Mouse (Mus musculus): ENCODE measurements around the gene Adam12. TPM values are rescaled to one million over a fixed set of nuclear protein-coding genes. Genes with fewer than 3 reads are reported as not detected.

Adam12 gene
- polyA plus RNA-seq, 1 experiment from 2014 or later = 3.1 TPM

DNA sequence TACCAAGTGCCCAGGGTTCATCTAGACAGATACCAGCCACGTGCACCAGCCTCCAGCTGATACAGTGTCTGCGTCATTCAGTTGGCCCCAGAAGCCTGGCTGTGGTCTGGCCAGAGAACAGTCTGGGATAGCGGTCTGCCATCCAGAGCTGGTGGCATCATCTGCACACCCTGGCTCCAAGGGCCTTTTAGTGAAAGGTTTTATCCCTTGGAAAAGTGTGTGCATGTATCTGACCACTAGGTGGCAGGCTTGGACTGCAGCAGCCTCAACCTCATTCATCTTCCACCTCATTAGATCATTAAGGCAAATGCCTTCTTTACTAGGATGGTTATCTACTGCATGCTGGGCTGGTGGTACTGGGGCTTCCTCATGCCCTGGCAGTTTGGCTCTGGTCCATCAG is 375.7 kb downstream of the Adam12 start:
- ATAC-seq (ENCODE audit: low FRiP score) = peak; percentile 53; the same call in 1 of the 2 replicates
- no peak overlapping the region for H3K9ac ChIP-seq (ENCODE audit: low read depth, low read length)
- no peaks in the 10 kb centered on the region for H3K9me3 ChIP-seq (ENCODE audit: control insufficient read depth, low read length)
- H3K4me2 ChIP-seq (replicated peaks; ENCODE audit: low read depth, low read length) = no peak overlapping the region
- H3K4me1 ChIP-seq (replicated peaks; ENCODE audit: control insufficient read depth, insufficient read depth, low read length) = no peaks in the 10 kb centered on the region
- DNase-seq (ENCODE audit: low spot score) = peak; percentile 86
- no peaks in the 10 kb centered on the region for H3K36me3 ChIP-seq (ENCODE audit: control insufficient read depth, insufficient read depth, low read length)
- 19% methylated on average over 3 of the region's 3 CpGs for WGBS
- no peaks in the 10 kb centered on the region for H3K27me3 ChIP-seq (ENCODE audit: control insufficient read depth, insufficient read depth, low read length)
- no peak overlapping the region for H3K27ac ChIP-seq (ENCODE audit: low read depth, low read length)
- no peak overlapping the region for H3K4me3 ChIP-seq (ENCODE audit: low read depth, low read length)

DNA sequence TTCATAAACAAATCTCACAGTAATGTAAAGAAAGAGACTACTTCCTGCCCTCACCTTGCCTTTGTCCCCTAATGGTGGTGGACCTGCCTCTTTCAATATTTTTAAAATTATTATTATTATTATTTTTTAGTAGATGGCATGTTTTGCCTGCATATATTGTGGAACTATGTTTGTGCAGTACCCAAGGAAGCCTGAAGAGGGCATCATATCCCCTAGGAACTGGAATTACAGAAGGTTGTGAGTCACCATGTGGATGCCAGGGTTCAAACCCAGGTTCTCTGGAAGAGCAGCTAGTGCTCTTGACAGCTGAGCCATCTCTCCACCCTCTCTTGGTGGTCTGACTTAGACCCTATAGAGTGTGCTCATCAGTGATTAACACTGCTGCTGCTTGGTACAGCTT is 381.2 kb downstream of the Adam12 start:
- ATAC-seq (ENCODE audit: low FRiP score) (no peak), DNase-seq (ENCODE audit: low spot score) (peak; percentile 6)
- H3K4me1 ChIP-seq (replicated peaks; ENCODE audit: control insufficient read depth, insufficient read depth, low read length) = no peaks in the 10 kb centered on the region
- H3K4me2 ChIP-seq (replicated peaks; ENCODE audit: low read depth, low read length) = no peak overlapping the region
- no peak overlapping the region for H3K9ac ChIP-seq (ENCODE audit: low read depth, low read length)
- no peak overlapping the region for H3K4me3 ChIP-seq (ENCODE audit: low read depth, low read length)
- no peaks in the 10 kb centered on the region for H3K36me3 ChIP-seq (ENCODE audit: control insufficient read depth, insufficient read depth, low read length)
- H3K27me3 ChIP-seq (ENCODE audit: control insufficient read depth, insufficient read depth, low read length) = no peaks in the 10 kb centered on the region
- H3K9me3 ChIP-seq (ENCODE audit: control insufficient read depth, low read length) = no peaks in the 10 kb centered on the region
- no peak overlapping the region for H3K27ac ChIP-seq (ENCODE audit: low read depth, low read length)

DNA sequence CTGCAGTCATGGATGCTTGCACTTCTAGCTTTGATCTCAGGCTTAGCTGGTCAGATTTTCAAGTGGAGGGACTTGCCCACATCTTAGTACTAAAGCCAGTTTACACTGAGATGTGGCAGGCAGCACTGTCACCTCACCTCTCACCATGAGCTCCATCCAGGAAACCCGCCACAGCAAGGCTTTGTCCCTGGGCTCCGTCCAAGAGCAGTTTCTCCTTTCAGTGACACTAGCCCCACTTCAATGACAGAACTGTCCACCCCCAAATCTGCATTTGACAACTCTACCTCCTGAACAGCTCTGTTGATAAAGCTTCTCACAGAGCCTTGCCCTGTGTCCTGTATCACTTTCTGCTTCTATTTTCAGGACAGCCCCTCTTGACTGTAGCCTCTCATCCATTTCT is 383.8 kb downstream of the Adam12 start:
- Histone ChIP-seq H3K27ac (ENCODE audit: low read depth, low read length) (no peak overlapping the region), H3K9ac (ENCODE audit: low read depth, low read length) (no peak overlapping the region), H3K9me3 (ENCODE audit: control insufficient read depth, low read length) (no peaks in the 10 kb centered on the region), H3K36me3 (ENCODE audit: control insufficient read depth, insufficient read depth, low read length) (no peaks in the 10 kb centered on the region), H3K4me1 (replicated peaks; ENCODE audit: control insufficient read depth, insufficient read depth, low read length) (no peaks in the 10 kb centered on the region), H3K27me3 (ENCODE audit: control insufficient read depth, insufficient read depth, low read length) (no peaks in the 10 kb centered on the region), H3K4me3 (ENCODE audit: low read depth, low read length) (no peak overlapping the region), H3K4me2 (replicated peaks; ENCODE audit: low read depth, low read length) (no peak overlapping the region)
- 62% methylated on average over 2 of the region's 2 CpGs for WGBS
- DNase-seq (ENCODE audit: low spot score) (no peak), ATAC-seq (ENCODE audit: low FRiP score) (no peak)

DNA sequence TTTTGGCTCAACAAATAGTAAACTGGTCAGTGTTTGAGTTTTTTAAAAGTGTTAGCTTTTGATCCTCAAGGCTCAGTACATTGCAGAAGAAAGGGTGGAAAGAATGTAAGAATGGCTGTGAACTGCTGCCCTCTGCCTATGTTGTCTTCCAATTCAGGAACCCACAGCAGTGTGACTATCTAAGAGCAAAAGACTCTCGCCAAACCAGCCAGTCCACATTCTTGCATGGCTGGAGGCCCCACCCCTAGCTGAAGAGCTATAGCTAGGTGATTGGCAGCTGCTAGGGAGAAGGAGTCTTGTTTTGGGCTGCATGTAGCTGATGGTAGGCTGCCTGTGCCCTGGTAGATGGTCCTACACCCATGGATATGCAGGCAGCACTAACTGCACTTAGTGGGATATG is 384.8 kb downstream of the Adam12 start:
- H3K9ac ChIP-seq (ENCODE audit: low read depth, low read length) = no peak overlapping the region
- WGBS = 26% methylated on average over 1 of the region's 1 CpGs
- no peak for ATAC-seq (ENCODE audit: low FRiP score)

DNA sequence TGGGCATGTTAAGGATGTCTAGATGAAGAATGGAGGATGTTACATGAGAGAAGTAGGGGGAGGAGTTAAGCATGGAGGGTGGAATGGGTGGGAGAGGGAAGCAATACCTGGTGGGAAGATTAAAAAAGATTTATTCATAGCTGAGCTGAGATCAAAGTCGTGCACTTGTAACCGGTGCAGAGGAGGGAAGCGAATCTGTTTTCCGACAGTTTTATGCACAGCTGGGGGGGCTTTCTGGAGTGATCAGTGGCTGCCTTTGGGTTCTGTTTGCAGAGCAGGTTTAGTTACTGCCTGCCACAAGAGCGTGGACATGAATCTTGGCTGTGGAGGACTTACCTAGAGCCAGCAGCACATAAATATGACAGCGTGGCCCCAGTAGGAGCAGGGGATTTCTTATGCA is 389.9 kb downstream of the Adam12 start:
- H3K4me2 ChIP-seq (replicated peaks; ENCODE audit: low read depth, low read length) = no peak overlapping the region
- ATAC-seq (ENCODE audit: low FRiP score) (no peak), DNase-seq (ENCODE audit: low spot score) (no peak)
- H3K9ac ChIP-seq (ENCODE audit: low read depth, low read length) = no peak overlapping the region
- H3K4me3 ChIP-seq (ENCODE audit: low read depth, low read length) = no peak overlapping the region
- H3K27ac ChIP-seq (ENCODE audit: low read depth, low read length) = no peak overlapping the region
- WGBS = 77% methylated on average over 6 of the region's 6 CpGs
- no peaks in the 10 kb centered on the region for H3K36me3 ChIP-seq (ENCODE audit: control insufficient read depth, insufficient read depth, low read length)
- H3K9me3 ChIP-seq (ENCODE audit: control insufficient read depth, low read length) = no peaks in the 10 kb centered on the region
- H3K27me3 ChIP-seq (ENCODE audit: control insufficient read depth, insufficient read depth, low read length) = no peaks in the 10 kb centered on the region
- no peaks in the 10 kb centered on the region for H3K4me1 ChIP-seq (replicated peaks; ENCODE audit: control insufficient read depth, insufficient read depth, low read length)

More for the DNA sequence above, 384.8 kb downstream of the Adam12 start:
- Histone ChIP-seq H3K9me3 (ENCODE audit: control insufficient read depth, low read length) (no peaks in the 10 kb centered on the region), H3K27me3 (ENCODE audit: control insufficient read depth, insufficient read depth, low read length) (no peaks in the 10 kb centered on the region), H3K36me3 (ENCODE audit: control insufficient read depth, insufficient read depth, low read length) (no peaks in the 10 kb centered on the region), H3K4me2 (replicated peaks; ENCODE audit: low read depth, low read length) (no peak overlapping the region), H3K4me1 (replicated peaks; ENCODE audit: control insufficient read depth, insufficient read depth, low read length) (no peaks in the 10 kb centered on the region), H3K27ac (ENCODE audit: low read depth, low read length) (no peak overlapping the region), H3K4me3 (ENCODE audit: low read depth, low read length) (no peak overlapping the region)
- DNase-seq (ENCODE audit: low spot score) = no peak

DNA sequence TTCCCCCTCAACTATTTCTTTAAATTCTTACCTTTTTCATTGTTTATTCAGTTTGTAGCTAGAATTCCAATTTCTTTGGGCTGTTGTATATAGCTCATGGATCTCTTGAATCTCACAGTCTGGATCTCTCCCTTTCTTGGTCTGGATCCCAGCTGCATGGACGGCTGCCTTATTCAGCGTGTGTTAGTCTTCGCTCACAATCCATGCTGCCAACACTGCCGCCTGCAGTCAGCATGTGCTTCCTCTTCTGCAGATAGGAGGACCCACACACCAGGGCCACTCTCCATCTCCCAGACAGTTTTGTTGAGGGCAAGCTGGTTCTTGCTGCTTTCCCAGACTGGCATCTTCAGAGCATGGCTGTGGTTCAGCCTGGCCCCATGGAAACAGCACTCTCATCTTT is 392.4 kb downstream of the Adam12 start:
- H3K4me1 ChIP-seq (replicated peaks; ENCODE audit: control insufficient read depth, insufficient read depth, low read length) = no peaks in the 10 kb centered on the region
- DNase-seq (ENCODE audit: low spot score) (no peak), ATAC-seq (ENCODE audit: low FRiP score) (no peak)
- H3K4me2 ChIP-seq (replicated peaks; ENCODE audit: low read depth, low read length) = no peak overlapping the region
- H3K9ac ChIP-seq (ENCODE audit: low read depth, low read length) = no peak overlapping the region
- no peak overlapping the region for H3K4me3 ChIP-seq (ENCODE audit: low read depth, low read length)
- no peak overlapping the region for H3K27ac ChIP-seq (ENCODE audit: low read depth, low read length)
- 84% methylated on average over 4 of the region's 4 CpGs for WGBS
- no peaks in the 10 kb centered on the region for H3K27me3 ChIP-seq (ENCODE audit: control insufficient read depth, insufficient read depth, low read length)
- no peaks in the 10 kb centered on the region for H3K9me3 ChIP-seq (ENCODE audit: control insufficient read depth, low read length)
- H3K36me3 ChIP-seq (ENCODE audit: control insufficient read depth, insufficient read depth, low read length) = no peaks in the 10 kb centered on the region

Other genes with a start within 250 kb of the Adam12 start
- 0.04 and 0.08 TPM in 2 replicates for gene D7Ertd443e, start 153.5 kb upstream of the Adam12 start, polyA plus RNA-seq (2014; fragmentation: Nextera tagmentation; extraction: Ambion mirVana)